Mouse (Mus musculus) mouse embryonic stem cell (cell line): ENCODE measurements around the gene Chst15.

Experiments
- in situ Hi-C, 2 experiments: fragments of 300-500 bp; cut with MboI; formaldehyde crosslinking; loops; 1 replicate in 1 of 2; 3 replicates in 1 of 2; pipeline ENCODE4 v1.14.3; 2019 to 2020; ENCODE audit warnings: low sequenced_read_pairs in 2 of 2, low pct_unique_long_range_greater_than_20kb in 1 of 2, mixed read lengths in 1 of 2; ENCODE audit not compliant: unreplicated experiment in 1 of 2

Gene Chst15

GRCm38 (mm10) chr7:132211920-132212701 is 104.9 kb downstream of the Chst15 start:
- in situ Hi-C loops = loop anchor here in 1 of 2 experiments (5.0 kb wide), 1 partner anchor 315 kb away; no protein-coding TSS in a partner anchor

GRCm38 (mm10) chr7:132210616-132211015 is 106.4 kb downstream of the Chst15 start:
- in situ Hi-C loops = loop anchor here in 1 of 2 experiments (5.0 kb wide), 1 partner anchor 313 kb away; no protein-coding TSS in a partner anchor

GRCm38 (mm10) chr7:132208946-132209651 is 107.9 kb downstream of the Chst15 start:
- in situ Hi-C loops = no loop called here

- in situ Hi-C loops = no loop called here
These were observed 112.9 kb downstream of the Chst15 start for GRCm38 (mm10) chr7:132204073-132204612.

- in situ Hi-C loops = no loop called here
These were observed 117.3 kb downstream of the Chst15 start for GRCm38 (mm10) chr7:132199686-132200085.

GRCm38 (mm10) chr7:132198806-132199205 is 118.2 kb downstream of the Chst15 start:
- in situ Hi-C loops = no loop called here

GRCm38 (mm10) chr7:132197817-132198475 is 119.1 kb downstream of the Chst15 start:
- in situ Hi-C loops = no loop called here

- in situ Hi-C loops = no loop called here
These were observed 120.4 kb downstream of the Chst15 start for GRCm38 (mm10) chr7:132196581-132196980.

GRCm38 (mm10) chr7:132193606-132194005 is 123.4 kb downstream of the Chst15 start:
- in situ Hi-C loops = no loop called here

- in situ Hi-C loops = no loop called here
These were observed 129.6 kb downstream of the Chst15 start for GRCm38 (mm10) chr7:132187456-132187855.
